ENCODE assay signal across 8 mouse cellular contexts in genomic region chr4:126256967-126257881, GRCm38 (mm10). TPM values are rescaled to one million over a fixed set of nuclear protein-coding genes. Genes with fewer than 3 reads are reported as not detected.
A peak's percentile ranks its signal among the peaks of the same experiment; 100 is the strongest.
DNase-seq lines count a peak whose midpoint lies in the region; ATAC-seq and TF ChIP-seq lines count a peak whose summit lies in the region.

No protein-coding gene starts in this region.

- DNase-seq in thymus, adult 2 months: peak; percentile 29
- DNase-seq in thymus, postnatal 0 days (ENCODE audit: low spot score): no peak
- peak; percentile 56 for DNase-seq in embryonic facial prominence, embryonic 11.5 days (ENCODE audit: low spot score)
- DNase-seq in heart, postnatal 0 days (ENCODE audit: low spot score): no peak
- peak; percentile 55 to 74 for DNase-seq in kidney, postnatal 36 days
- DNase-seq in midbrain, embryonic 10.5 days (ENCODE audit: low spot score): peak; percentile 80
- no peak for DNase-seq in layer of hippocampus, adult 18-20 months (ENCODE audit: low spot score in 2 of 2)
- no peak for DNase-seq in layer of hippocampus, adult 8-10 months (ENCODE audit: low spot score in 2 of 2)

- H3K9me3 ChIP-seq in embryonic facial prominence, embryonic 11.5 days (replicated peaks; ENCODE audit: control insufficient read depth, low read length): no peaks in the 10 kb centered on the region
- H3K9me3 ChIP-seq in heart, postnatal 0 days (replicated peaks; ENCODE audit: control insufficient read depth, low read length): no peaks in the 10 kb centered on the region
- no peaks in the 10 kb centered on the region for H3K9me3 ChIP-seq in midbrain, embryonic 10.5 days (replicated peaks)

- H3K27me3 ChIP-seq in thymus, adult 2 months (ENCODE audit: control insufficient read depth, insufficient read depth, low read length): no peaks in the 10 kb centered on the region
- H3K27me3 ChIP-seq in embryonic facial prominence, embryonic 11.5 days (ENCODE audit: control insufficient read depth, insufficient read depth, low read length): no peaks in the 10 kb centered on the region
- H3K27me3 ChIP-seq in heart, postnatal 0 days (ENCODE audit: control insufficient read depth, insufficient read depth, low read length): no peaks in the 10 kb centered on the region
- H3K27me3 ChIP-seq in midbrain, embryonic 10.5 days (ENCODE audit: low read depth, poor library complexity, severe bottlenecking): no peaks in the 10 kb centered on the region

- TF ChIP-seq CTCF in thymus, adult 2 months (IDR thresholded peaks at IDR 0.05; ENCODE audit: borderline replicate concordance, control insufficient read depth, extremely low read depth, insufficient read depth, low read length, poor library complexity): no peak
- TF ChIP-seq CTCF in heart, postnatal 0 days (IDR thresholded peaks at IDR 0.05; ENCODE audit: low read depth): no peak

- WGBS in thymus, adult 2 months: 21% methylated on average over 26 of the region's 26 CpGs
- 2% methylated on average over 26 of the region's 26 CpGs for WGBS in embryonic facial prominence, embryonic 11.5 days
- WGBS in heart, postnatal 0 days: 7% methylated on average over 26 of the region's 26 CpGs
- WGBS in midbrain, embryonic 10.5 days: under 1% methylated on average over 26 of the region's 26 CpGs

- no peaks in the 10 kb centered on the region for H3K36me3 ChIP-seq in thymus, adult 2 months (ENCODE audit: control insufficient read depth, insufficient read depth, low read length)
- H3K36me3 ChIP-seq in embryonic facial prominence, embryonic 11.5 days (replicated peaks; ENCODE audit: control insufficient read depth, insufficient read depth, low read depth, low read length): no peaks in the 10 kb centered on the region
- no peaks in the 10 kb centered on the region for H3K36me3 ChIP-seq in heart, postnatal 0 days (replicated peaks; ENCODE audit: control insufficient read depth, insufficient read depth, low read length)
- H3K36me3 ChIP-seq in midbrain, embryonic 10.5 days: peaks cover 8% of the 10 kb centered on the region

- H3K9ac ChIP-seq in embryonic facial prominence, embryonic 11.5 days (replicated peaks; ENCODE audit: low read length): peak overlapping the region; percentile 99
- H3K9ac ChIP-seq in heart, postnatal 0 days (replicated peaks; ENCODE audit: low read depth, low read length): peak overlapping the region; percentile 90

- peak overlapping the region; percentile 94 for H3K4me2 ChIP-seq in embryonic facial prominence, embryonic 11.5 days (ENCODE audit: low read depth, low read length)
- peak overlapping the region; percentile 89 for H3K4me2 ChIP-seq in heart, postnatal 0 days (ENCODE audit: low read depth, low read length)

- ATAC-seq in embryonic facial prominence, embryonic 11.5 days (replicated peaks; ENCODE audit: insufficient number of reproducible peaks, low FRiP score, low TSS enrichment, low read depth): no peak
- no peak for ATAC-seq in heart, postnatal 0 days (ENCODE audit: insufficient read depth, low read depth)

- no peak for TF ChIP-seq POLR2A in thymus, adult 2 months (IDR thresholded peaks at IDR 0.05; ENCODE audit: control insufficient read depth, extremely low read depth, insufficient read depth, low read length, poor library complexity)

- H3K27ac ChIP-seq in thymus, adult 2 months (ENCODE audit: control insufficient read depth, insufficient read depth, low read length): peak overlapping the region; percentile 5; the same call in 1 of the 2 replicates
- peak overlapping the region; percentile 94 for H3K27ac ChIP-seq in embryonic facial prominence, embryonic 11.5 days (replicated peaks; ENCODE audit: low read depth, low read length)
- H3K27ac ChIP-seq in heart, postnatal 0 days (ENCODE audit: low read depth): peak overlapping the region; percentile 96
- H3K27ac ChIP-seq in midbrain, embryonic 10.5 days (replicated peaks): peak overlapping the region; percentile 100

- peak overlapping the region; percentile 96 for H3K4me3 ChIP-seq in thymus, adult 2 months (ENCODE audit: control insufficient read depth, insufficient read depth, low read length)
- H3K4me3 ChIP-seq in embryonic facial prominence, embryonic 11.5 days (ENCODE audit: low read depth, low read length): peak overlapping the region; percentile 99
- H3K4me3 ChIP-seq in heart, postnatal 0 days (ENCODE audit: low read depth, low read length): peak overlapping the region; percentile 88
- H3K4me3 ChIP-seq in midbrain, embryonic 10.5 days: peak overlapping the region; percentile 100

- no peak for TF ChIP-seq EP300 in heart, postnatal 0 days (IDR thresholded peaks at IDR 0.05; ENCODE audit: low read depth)

- H3K4me1 ChIP-seq in thymus, adult 2 months (replicated peaks; ENCODE audit: control insufficient read depth, insufficient read depth, low read length): peaks cover 56% of the 10 kb centered on the region
- H3K4me1 ChIP-seq in embryonic facial prominence, embryonic 11.5 days (ENCODE audit: control insufficient read depth, insufficient read depth, low read length): peaks cover 39% of the 10 kb centered on the region
- H3K4me1 ChIP-seq in heart, postnatal 0 days (ENCODE audit: control insufficient read depth, insufficient read depth): peaks cover 70% of the 10 kb centered on the region
- peaks cover 83% of the 10 kb centered on the region for H3K4me1 ChIP-seq in midbrain, embryonic 10.5 days

RNA-seq across cellular contexts. Expression of gene Map7d1, which starts 1.1 kb away (rescaled TPM):
- 74.6 and 84.2 TPM in 2 replicates for polyA plus RNA-seq in thymus, adult 2 months (2012; rRNA removed)
- polyA plus RNA-seq in thymus, postnatal 0 days (2015; fragmentation: Nextera tagmentation; extraction: Ambion mirVana): 15.9 and 18.2 TPM in 2 replicates
- 47.0 and 54.1 TPM in 2 replicates for polyA plus RNA-seq in embryonic facial prominence, embryonic 11.5 days (2014; fragmentation: Nextera tagmentation; extraction: Ambion mirVana)
- 75.0 and 90.1 TPM in 2 replicates for total RNA-seq in heart, postnatal 0 days (2014; rRNA removed; ENCODE audit: low replicate concordance)
- 35.2 and 37.5 TPM in 2 replicates for polyA plus RNA-seq in heart, postnatal 0 days (2015; fragmentation: Nextera tagmentation; extraction: Ambion mirVana)
- polyA plus RNA-seq in midbrain, embryonic 10.5 days (2016; fragmentation: Nextera tagmentation; extraction: Ambion mirVana): 59.8 and 69.7 TPM in 2 replicates
- total RNA-seq in layer of hippocampus, adult 18-20 months (2021): 100 to 1,000 TPM; 245 to 258 TPM
- total RNA-seq in layer of hippocampus, adult 8-10 months (2022): 100 to 1,000 TPM; 240 to 257 (median 248) TPM

RNA-seq across cellular contexts. Expression of gene Trappc3, which starts 4.9 kb away (rescaled TPM):
- 48.0 and 55.1 TPM in 2 replicates for polyA plus RNA-seq in thymus, adult 2 months (2012; rRNA removed)
- 112 and 123 TPM in 2 replicates for polyA plus RNA-seq in thymus, postnatal 0 days (2015; fragmentation: Nextera tagmentation; extraction: Ambion mirVana)
- polyA plus RNA-seq in embryonic facial prominence, embryonic 11.5 days (2014; fragmentation: Nextera tagmentation; extraction: Ambion mirVana): 33.8 and 36.7 TPM in 2 replicates
- 46.4 and 63.1 TPM in 2 replicates for total RNA-seq in heart, postnatal 0 days (2014; rRNA removed; ENCODE audit: low replicate concordance)
- polyA plus RNA-seq in heart, postnatal 0 days (2015; fragmentation: Nextera tagmentation; extraction: Ambion mirVana): 80.3 and 86.7 TPM in 2 replicates
- polyA plus RNA-seq in midbrain, embryonic 10.5 days (2016; fragmentation: Nextera tagmentation; extraction: Ambion mirVana): 85.2 and 94.4 TPM in 2 replicates
- total RNA-seq in layer of hippocampus, adult 18-20 months (2021): 10 to 100 TPM; 83.4 to 87.4 TPM
- 10 to 100 TPM; 79.9 to 89.9 (median 85.1) TPM for total RNA-seq in layer of hippocampus, adult 8-10 months (2022)

RNA-seq across cellular contexts. Expression of gene Col8a2, which starts 29.4 kb away (rescaled TPM):
- polyA plus RNA-seq in thymus, adult 2 months (2012; rRNA removed): 0.28 and 0.35 TPM in 2 replicates
- 3.1 and 3.5 TPM in 2 replicates for polyA plus RNA-seq in thymus, postnatal 0 days (2015; fragmentation: Nextera tagmentation; extraction: Ambion mirVana)
- polyA plus RNA-seq in embryonic facial prominence, embryonic 11.5 days (2014; fragmentation: Nextera tagmentation; extraction: Ambion mirVana): 15.7 and 18.1 TPM in 2 replicates
- total RNA-seq in heart, postnatal 0 days (2014; rRNA removed; ENCODE audit: low replicate concordance): 3.8 and 4.3 TPM in 2 replicates
- 0.71 and 1.1 TPM in 2 replicates for polyA plus RNA-seq in heart, postnatal 0 days (2015; fragmentation: Nextera tagmentation; extraction: Ambion mirVana)
- polyA plus RNA-seq in midbrain, embryonic 10.5 days (2016; fragmentation: Nextera tagmentation; extraction: Ambion mirVana): 2.8 and 6.5 TPM in 2 replicates
- total RNA-seq in layer of hippocampus, adult 18-20 months (2021): 1 to 10 TPM; 1.7 to 2.3 TPM
- 1 to 10 TPM; 1.7 to 2.3 (median 2.0) TPM for total RNA-seq in layer of hippocampus, adult 8-10 months (2022)

RNA-seq across cellular contexts. Expression of gene Thrap3, which starts 54.7 kb away (rescaled TPM):
- 91.8 and 101 TPM in 2 replicates for polyA plus RNA-seq in thymus, adult 2 months (2012; rRNA removed)
- polyA plus RNA-seq in thymus, postnatal 0 days (2015; fragmentation: Nextera tagmentation; extraction: Ambion mirVana): 173 and 202 TPM in 2 replicates
- 211 and 232 TPM in 2 replicates for polyA plus RNA-seq in embryonic facial prominence, embryonic 11.5 days (2014; fragmentation: Nextera tagmentation; extraction: Ambion mirVana)
- total RNA-seq in heart, postnatal 0 days (2014; rRNA removed; ENCODE audit: low replicate concordance): 84.1 and 121 TPM in 2 replicates
- polyA plus RNA-seq in heart, postnatal 0 days (2015; fragmentation: Nextera tagmentation; extraction: Ambion mirVana): 86.1 and 96.7 TPM in 2 replicates
- polyA plus RNA-seq in midbrain, embryonic 10.5 days (2016; fragmentation: Nextera tagmentation; extraction: Ambion mirVana): 244 and 256 TPM in 2 replicates
- 100 to 1,000 TPM; 136 to 145 TPM for total RNA-seq in layer of hippocampus, adult 18-20 months (2021)
- total RNA-seq in layer of hippocampus, adult 8-10 months (2022): 100 to 1,000 TPM; 151 to 172 (median 170) TPM

Comparison
In these comparisons a context has a peak if more than half of its experiments do, and no peak if none do; other contexts are left out.
1. DNase-seq: peak in thymus, adult 2 months (single experiment), embryonic facial prominence, embryonic 11.5 days (single experiment), kidney, postnatal 36 days (2 of 2) and midbrain, embryonic 10.5 days (single experiment); none in thymus, postnatal 0 days (single experiment), heart, postnatal 0 days (single experiment), layer of hippocampus, adult 18-20 months (0 of 2) and layer of hippocampus, adult 8-10 months (0 of 2).
2. H3K27ac ChIP-seq: peak in every context shown above with its lines; median percentile 100 in midbrain, embryonic 10.5 days; 96 in heart, postnatal 0 days; 94 in embryonic facial prominence, embryonic 11.5 days; 5 in thymus, adult 2 months.
3. Peak in every context shown above with its lines, with median percentiles within 50 percentile points of each other: H3K4me3 ChIP-seq.